Mouse (Mus musculus): ENCODE measurements at regions not wholly inside any gene's neighbourhood (a gene's known extent, or its start where the extent isn't known, plus 50 kb on each side); places are given as distances from the start of the nearest gene placed in this dataset.

GRCm38 (mm10) chr13:90402061-90402460, 312.7 kb upstream of the Xrcc4 start:
- no peaks in the 10 kb centered on the region for H3K4me1 ChIP-seq
- no peaks in the 10 kb centered on the region for H3K27me3 ChIP-seq
- no peak overlapping the region for H3K4me3 ChIP-seq
- H3K4me2 ChIP-seq (replicated peaks): no peak overlapping the region
- no peaks in the 10 kb centered on the region for H3K36me3 ChIP-seq
- ATAC-seq (ENCODE audit: low FRiP score): no peak
- no peak overlapping the region for H3K9ac ChIP-seq
- no peak overlapping the region for H3K27ac ChIP-seq
- no peaks in the 10 kb centered on the region for H3K9me3 ChIP-seq (replicated peaks)
- WGBS: 28% methylated on average over 1 of the region's 1 CpGs

- WGBS: 28% methylated on average over 1 of the region's 1 CpGs
- ATAC-seq (ENCODE audit: low FRiP score): no peak
- Histone ChIP-seq H3K27me3 (no peaks in the 10 kb centered on the region), H3K4me3 (no peak overlapping the region), H3K9me3 (replicated peaks) (no peaks in the 10 kb centered on the region), H3K4me1 (no peaks in the 10 kb centered on the region), H3K27ac (no peak overlapping the region), H3K9ac (no peak overlapping the region), H3K36me3 (no peaks in the 10 kb centered on the region), H3K4me2 (replicated peaks) (no peak overlapping the region)
Measured at GRCm38 (mm10) chr13:90401496-90401895, 312.1 kb upstream of the Xrcc4 start.

- ATAC-seq (ENCODE audit: low FRiP score): no peak
- Histone ChIP-seq H3K27ac (no peak overlapping the region), H3K4me1 (no peaks in the 10 kb centered on the region), H3K36me3 (no peaks in the 10 kb centered on the region), H3K9me3 (replicated peaks) (no peaks in the 10 kb centered on the region), H3K27me3 (no peaks in the 10 kb centered on the region), H3K9ac (no peak overlapping the region), H3K4me2 (replicated peaks) (no peak overlapping the region), H3K4me3 (no peak overlapping the region)
- 78% methylated on average over 8 of the region's 8 CpGs for WGBS
Measured at GRCm38 (mm10) chr13:90395274-90396023, 306.0 kb upstream of the Xrcc4 start.

DNA sequence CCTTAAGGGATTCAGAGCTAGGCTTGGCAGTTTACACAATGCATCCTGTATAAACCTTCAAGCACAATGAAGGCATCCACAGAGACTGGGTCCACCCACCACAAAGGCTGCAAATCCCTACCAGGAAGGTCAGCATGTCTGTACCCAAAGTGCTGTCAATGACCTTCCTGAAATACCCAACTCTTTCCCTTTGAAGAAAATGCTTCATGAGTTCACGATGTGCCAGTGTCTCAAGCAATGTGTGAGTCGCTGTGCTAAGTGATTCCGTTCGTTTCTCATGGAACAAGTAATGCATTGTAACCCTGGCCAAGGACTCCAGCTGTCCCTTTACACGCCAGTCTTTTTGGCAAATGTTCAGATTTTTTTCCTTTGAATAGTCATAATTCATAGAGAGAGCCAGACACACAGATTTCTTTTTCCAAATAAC, 305.4 kb upstream of the Xrcc4 start:
- no peak overlapping the region for H3K4me2 ChIP-seq (replicated peaks)
- H3K4me3 ChIP-seq: no peak overlapping the region
- H3K4me1 ChIP-seq: no peaks in the 10 kb centered on the region
- no peaks in the 10 kb centered on the region for H3K9me3 ChIP-seq (replicated peaks)
- H3K27ac ChIP-seq: no peak overlapping the region
- no peak overlapping the region for H3K9ac ChIP-seq
- no peaks in the 10 kb centered on the region for H3K27me3 ChIP-seq
- ATAC-seq (ENCODE audit: low FRiP score): no peak
- 58% methylated on average over 5 of the region's 5 CpGs for WGBS
- H3K36me3 ChIP-seq: no peaks in the 10 kb centered on the region

DNA sequence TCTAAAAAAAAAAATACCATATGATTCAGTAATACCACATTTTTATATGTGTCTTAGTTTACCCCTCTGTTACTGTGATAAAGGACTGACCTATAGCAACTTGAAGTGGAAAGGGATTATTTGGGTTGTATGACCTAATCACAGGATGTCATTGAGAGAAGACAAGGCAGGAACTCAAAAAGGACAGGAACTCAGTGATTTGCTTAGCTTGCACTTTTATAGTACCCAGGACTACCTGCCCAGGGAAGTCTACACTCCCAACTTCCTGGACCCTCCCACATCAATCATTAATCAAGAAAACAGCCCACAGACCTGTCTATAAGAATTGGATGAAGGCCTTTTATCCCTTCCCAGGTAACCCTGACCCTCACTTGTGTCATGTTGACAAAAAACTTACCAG, 303.0 kb upstream of the Xrcc4 start:
- Histone ChIP-seq H3K27me3 (no peaks in the 10 kb centered on the region), H3K4me2 (replicated peaks) (no peak overlapping the region), H3K36me3 (no peaks in the 10 kb centered on the region), H3K4me3 (no peak overlapping the region), H3K9ac (no peak overlapping the region), H3K9me3 (replicated peaks) (no peaks in the 10 kb centered on the region), H3K27ac (no peak overlapping the region), H3K4me1 (no peaks in the 10 kb centered on the region)
- no peak for ATAC-seq (ENCODE audit: low FRiP score)

DNA sequence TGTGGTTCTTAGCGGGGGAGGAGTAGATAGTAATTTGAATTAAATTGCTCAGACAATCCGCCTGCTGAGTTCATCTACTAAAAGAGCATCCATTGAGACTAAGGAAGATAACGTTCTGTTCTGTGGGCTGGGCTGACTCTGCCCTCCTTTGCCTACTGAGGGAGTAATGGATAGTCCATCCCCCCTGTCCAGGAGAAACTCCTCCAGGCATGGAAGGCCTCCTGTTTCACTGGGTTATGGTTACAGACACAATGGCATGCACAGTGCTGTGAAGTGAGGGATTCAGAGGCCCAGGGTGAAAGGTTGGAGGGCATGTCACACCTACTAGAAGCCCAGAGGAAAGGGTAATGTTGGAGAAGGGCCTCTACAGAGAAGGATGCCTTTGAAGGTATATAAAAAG, 287.2 kb upstream of the Xrcc4 start:
- no peaks in the 10 kb centered on the region for H3K27me3 ChIP-seq
- 45% methylated on average over 3 of the region's 3 CpGs for WGBS
- H3K9me3 ChIP-seq (replicated peaks): no peaks in the 10 kb centered on the region
- no peak overlapping the region for H3K27ac ChIP-seq
- peak; percentile 71 for ATAC-seq (ENCODE audit: low FRiP score)
- H3K4me2 ChIP-seq (replicated peaks): no peak overlapping the region
- H3K36me3 ChIP-seq: no peaks in the 10 kb centered on the region
- no peak overlapping the region for H3K9ac ChIP-seq
- H3K4me1 ChIP-seq: no peaks in the 10 kb centered on the region
- H3K4me3 ChIP-seq: no peak overlapping the region

DNA sequence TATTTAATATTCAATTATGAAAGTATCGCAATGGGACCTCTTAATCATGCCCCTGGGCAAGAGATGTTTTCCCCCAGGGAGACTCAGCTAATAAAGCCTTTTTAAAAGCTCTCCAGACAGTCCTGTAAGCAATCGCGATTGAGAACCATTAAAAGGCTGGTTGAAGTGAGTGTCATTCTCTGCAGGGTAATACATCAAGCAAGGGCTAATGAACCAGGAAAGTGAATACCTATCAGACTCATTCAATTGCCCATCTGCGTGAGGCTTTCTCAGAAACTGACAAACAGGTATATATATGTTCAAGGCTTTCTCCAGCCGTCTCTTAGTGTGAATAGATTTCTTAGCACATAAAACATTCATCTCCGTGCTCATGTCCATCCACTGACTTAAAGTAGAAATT, 286.8 kb upstream of the Xrcc4 start:
- Histone ChIP-seq H3K4me1 (no peaks in the 10 kb centered on the region), H3K9me3 (replicated peaks) (no peaks in the 10 kb centered on the region), H3K27me3 (no peaks in the 10 kb centered on the region), H3K27ac (no peak overlapping the region), H3K4me3 (no peak overlapping the region), H3K36me3 (no peaks in the 10 kb centered on the region), H3K9ac (no peak overlapping the region), H3K4me2 (replicated peaks) (no peak overlapping the region)
- peak; percentile 72 for ATAC-seq (ENCODE audit: low FRiP score)
- 69% methylated on average over 6 of the region's 6 CpGs for WGBS

GRCm38 (mm10) chr13:90371415-90372150, 282.2 kb upstream of the Xrcc4 start:
- no peak overlapping the region for H3K4me2 ChIP-seq (replicated peaks)
- no peak for ATAC-seq (ENCODE audit: low FRiP score)
- WGBS: 69% methylated on average over 4 of the region's 4 CpGs
- H3K4me3 ChIP-seq: no peak overlapping the region
- H3K27me3 ChIP-seq: no peaks in the 10 kb centered on the region
- no peaks in the 10 kb centered on the region for H3K4me1 ChIP-seq
- H3K27ac ChIP-seq: no peak overlapping the region
- no peaks in the 10 kb centered on the region for H3K36me3 ChIP-seq
- no peaks in the 10 kb centered on the region; the same call in 1 of the 2 replicates for H3K9me3 ChIP-seq (replicated peaks)
- H3K9ac ChIP-seq: no peak overlapping the region

GRCm38 (mm10) chr13:90370746-90371414, 281.5 kb upstream of the Xrcc4 start:
- no peaks in the 10 kb centered on the region for H3K4me1 ChIP-seq
- no peaks in the 10 kb centered on the region for H3K27me3 ChIP-seq
- WGBS: 68% methylated on average over 3 of the region's 3 CpGs
- ATAC-seq (ENCODE audit: low FRiP score): no peak
- no peaks in the 10 kb centered on the region; the same call in 1 of the 2 replicates for H3K9me3 ChIP-seq (replicated peaks)
- H3K36me3 ChIP-seq: no peaks in the 10 kb centered on the region
- H3K4me2 ChIP-seq (replicated peaks): no peak overlapping the region
- H3K27ac ChIP-seq: no peak overlapping the region
- H3K4me3 ChIP-seq: no peak overlapping the region
- H3K9ac ChIP-seq: no peak overlapping the region

GRCm38 (mm10) chr13:90364518-90365027, 275.2 kb upstream of the Xrcc4 start:
- Histone ChIP-seq H3K9ac (no peak overlapping the region), H3K27ac (no peak overlapping the region), H3K9me3 (replicated peaks) (no peaks in the 10 kb centered on the region; the same call in 1 of the 2 replicates), H3K27me3 (no peaks in the 10 kb centered on the region), H3K36me3 (no peaks in the 10 kb centered on the region), H3K4me1 (no peaks in the 10 kb centered on the region), H3K4me3 (no peak overlapping the region), H3K4me2 (replicated peaks) (no peak overlapping the region)
- ATAC-seq (ENCODE audit: low FRiP score): no peak
- 90% methylated on average over 4 of the region's 4 CpGs for WGBS

GRCm38 (mm10) chr13:90359861-90360601, 270.6 kb upstream of the Xrcc4 start:
- Histone ChIP-seq H3K27ac (no peak overlapping the region), H3K9me3 (replicated peaks) (no peaks in the 10 kb centered on the region), H3K4me1 (no peaks in the 10 kb centered on the region), H3K4me3 (no peak overlapping the region), H3K36me3 (no peaks in the 10 kb centered on the region), H3K27me3 (no peaks in the 10 kb centered on the region), H3K9ac (no peak overlapping the region), H3K4me2 (replicated peaks) (no peak overlapping the region)
- no peak for ATAC-seq (ENCODE audit: low FRiP score)
- 75% methylated on average over 10 of the region's 10 CpGs for WGBS

- H3K27ac ChIP-seq: no peak overlapping the region
- no peaks in the 10 kb centered on the region for H3K4me1 ChIP-seq
- no peaks in the 10 kb centered on the region for H3K36me3 ChIP-seq
- H3K9me3 ChIP-seq (replicated peaks): no peaks in the 10 kb centered on the region
- 67% methylated on average over 1 of the region's 1 CpGs for WGBS
- H3K4me3 ChIP-seq: no peak overlapping the region
- no peak overlapping the region for H3K4me2 ChIP-seq (replicated peaks)
- no peak overlapping the region for H3K9ac ChIP-seq
- no peaks in the 10 kb centered on the region for H3K27me3 ChIP-seq
- ATAC-seq (ENCODE audit: low FRiP score): no peak
Measured at GRCm38 (mm10) chr13:90358149-90358548, 268.7 kb upstream of the Xrcc4 start.

Data from hindbrain, embryonic 12.5 days (tissue).